Mouse (Mus musculus): ENCODE data around the gene Nppb. TPM values are rescaled to one million over a fixed set of nuclear protein-coding genes. Genes with fewer than 3 reads are reported as not detected.

Gene Nppb
- polyA plus RNA-seq, 1 experiment from 2014 or later: 1.0 TPM

GRCm38 (mm10) chr4:148030506-148030905, 44.9 kb downstream of the Nppb start:
- no peak overlapping the region for H3K4me2 ChIP-seq (ENCODE audit: low read depth, low read length)
- no peak overlapping the region for H3K27ac ChIP-seq (replicated peaks; ENCODE audit: low read depth, low read length)
- no peak overlapping the region for H3K4me3 ChIP-seq (ENCODE audit: low read depth, low read length)
- H3K4me1 ChIP-seq (ENCODE audit: control insufficient read depth, insufficient read depth, low read length): no peaks in the 10 kb centered on the region
- WGBS: 83% methylated on average over 5 of the region's 5 CpGs
- ATAC-seq (replicated peaks; ENCODE audit: insufficient number of reproducible peaks, low FRiP score, low TSS enrichment, low read depth) (no peak), DNase-seq (ENCODE audit: low spot score) (no peak)
- no peaks in the 10 kb centered on the region for H3K9me3 ChIP-seq (replicated peaks; ENCODE audit: control insufficient read depth, low read length)
- H3K9ac ChIP-seq (replicated peaks; ENCODE audit: low read length): no peak overlapping the region
- H3K27me3 ChIP-seq (ENCODE audit: control insufficient read depth, insufficient read depth, low read length): no peaks in the 10 kb centered on the region
- peaks cover 5% of the 10 kb centered on the region for H3K36me3 ChIP-seq (replicated peaks; ENCODE audit: control insufficient read depth, insufficient read depth, low read depth, low read length)

DNA sequence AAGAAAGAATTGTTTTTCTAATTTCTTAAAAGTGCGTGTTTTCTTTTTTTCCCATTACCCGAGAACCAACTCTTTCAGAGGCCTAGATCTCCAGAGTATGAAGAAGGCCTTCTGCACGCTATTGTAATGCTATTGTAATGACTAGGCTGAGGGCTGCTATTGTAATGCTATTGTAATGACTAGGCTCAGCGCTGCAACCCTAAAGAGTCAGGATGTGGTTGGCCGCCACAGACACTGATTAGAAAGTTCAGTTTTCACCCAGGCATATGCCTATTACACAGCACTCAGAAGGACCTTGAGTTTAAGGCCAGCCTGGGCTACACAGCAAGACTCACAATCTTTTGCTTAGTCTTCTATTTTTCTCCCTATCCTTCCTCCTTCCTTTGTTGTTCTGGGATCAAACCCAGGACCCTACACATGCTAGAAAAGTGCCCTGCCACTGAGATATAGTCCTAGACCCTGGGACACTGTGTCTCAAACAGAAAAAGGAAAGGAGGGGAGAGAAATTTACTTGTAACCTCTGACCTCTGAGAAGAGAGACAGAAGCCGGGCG, 48.3 kb downstream of the Nppb start:
- Histone ChIP-seq H3K4me2 (ENCODE audit: low read depth, low read length) (no peak overlapping the region), H3K9me3 (replicated peaks; ENCODE audit: control insufficient read depth, low read length) (no peaks in the 10 kb centered on the region), H3K4me3 (ENCODE audit: low read depth, low read length) (no peak overlapping the region), H3K36me3 (replicated peaks; ENCODE audit: control insufficient read depth, insufficient read depth, low read depth, low read length) (peaks cover 3% of the 10 kb centered on the region; the same call in 1 of the 2 replicates), H3K27me3 (ENCODE audit: control insufficient read depth, insufficient read depth, low read length) (no peaks in the 10 kb centered on the region), H3K9ac (replicated peaks; ENCODE audit: low read length) (no peak overlapping the region), H3K4me1 (ENCODE audit: control insufficient read depth, insufficient read depth, low read length) (no peaks in the 10 kb centered on the region), H3K27ac (replicated peaks; ENCODE audit: low read depth, low read length) (no peak overlapping the region)
- ATAC-seq (replicated peaks; ENCODE audit: insufficient number of reproducible peaks, low FRiP score, low TSS enrichment, low read depth) (no peak), DNase-seq (ENCODE audit: low spot score) (no peak)
- WGBS: 77% methylated on average over 7 of the region's 7 CpGs

DNA sequence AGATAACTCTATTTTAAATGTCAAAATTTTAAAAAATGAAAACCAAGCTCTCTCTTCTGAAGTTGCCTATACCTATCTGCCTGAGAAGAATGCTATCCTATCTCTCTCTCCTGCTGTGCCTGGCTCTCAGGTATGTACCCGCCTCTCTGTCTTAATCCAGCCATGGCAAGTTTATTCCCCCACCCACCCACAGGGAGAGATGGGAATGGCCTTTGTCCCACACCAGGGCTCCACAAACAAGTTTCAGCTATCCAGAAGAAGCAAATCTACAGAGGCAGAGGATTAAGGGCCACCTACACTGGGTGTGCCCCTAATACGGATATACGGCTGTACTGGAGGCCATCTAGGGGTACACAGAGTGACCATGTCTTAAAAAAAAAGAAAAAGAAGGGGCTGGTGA, 49.9 kb downstream of the Nppb start:
- WGBS: 91% methylated on average over 3 of the region's 3 CpGs
- ATAC-seq (replicated peaks; ENCODE audit: insufficient number of reproducible peaks, low FRiP score, low TSS enrichment, low read depth): no peak
- Histone ChIP-seq H3K27ac (replicated peaks; ENCODE audit: low read depth, low read length) (no peak overlapping the region), H3K27me3 (ENCODE audit: control insufficient read depth, insufficient read depth, low read length) (no peaks in the 10 kb centered on the region), H3K4me2 (ENCODE audit: low read depth, low read length) (no peak overlapping the region), H3K4me1 (ENCODE audit: control insufficient read depth, insufficient read depth, low read length) (no peaks in the 10 kb centered on the region), H3K4me3 (ENCODE audit: low read depth, low read length) (no peak overlapping the region), H3K36me3 (replicated peaks; ENCODE audit: control insufficient read depth, insufficient read depth, low read depth, low read length) (no peaks in the 10 kb centered on the region; the same call in 1 of the 2 replicates), H3K9me3 (replicated peaks; ENCODE audit: control insufficient read depth, low read length) (no peaks in the 10 kb centered on the region), H3K9ac (replicated peaks; ENCODE audit: low read length) (no peak overlapping the region)
- no peak for DNase-seq (ENCODE audit: low spot score)

Other genes with a start within 250 kb of the Nppb start
- 10.6 and 11.0 TPM in 2 replicates for gene Zfp984, start 176.0 kb upstream of the Nppb start, polyA plus RNA-seq (2014; fragmentation: Nextera tagmentation; extraction: Ambion mirVana)
- 5.0 and 6.1 TPM in 2 replicates for gene Zfp933, start 137.4 kb upstream of the Nppb start, polyA plus RNA-seq (2014; fragmentation: Nextera tagmentation; extraction: Ambion mirVana)
- gene Miip, start 117.0 kb upstream of the Nppb start, polyA plus RNA-seq (2014; fragmentation: Nextera tagmentation; extraction: Ambion mirVana): 27.6 and 30.0 TPM in 2 replicates
- 14.7 and 15.6 TPM in 2 replicates for gene Fv1, start 116.8 kb upstream of the Nppb start, polyA plus RNA-seq (2014; fragmentation: Nextera tagmentation; extraction: Ambion mirVana)
- gene Mfn2, start 81.1 kb upstream of the Nppb start, polyA plus RNA-seq (2014; fragmentation: Nextera tagmentation; extraction: Ambion mirVana): 23.1 and 28.0 TPM in 2 replicates
- 32.7 and 36.4 TPM in 2 replicates for gene Plod1, start 49.0 kb upstream of the Nppb start, polyA plus RNA-seq (2014; fragmentation: Nextera tagmentation; extraction: Ambion mirVana)
- gene 2510039O18Rik, start 44.9 kb upstream of the Nppb start, polyA plus RNA-seq (2014; fragmentation: Nextera tagmentation; extraction: Ambion mirVana): 14.5 and 15.9 TPM in 2 replicates
- 1.9 and 19.5 TPM in 2 replicates for gene Nppa, start 14.9 kb downstream of the Nppb start, polyA plus RNA-seq (2014; fragmentation: Nextera tagmentation; extraction: Ambion mirVana)
- 8.9 and 9.8 TPM in 2 replicates for gene Clcn6, start 53.0 kb downstream of the Nppb start, polyA plus RNA-seq (2014; fragmentation: Nextera tagmentation; extraction: Ambion mirVana)
- 13.5 and 14.1 TPM in 2 replicates for gene Mthfr, start 53.3 kb downstream of the Nppb start, polyA plus RNA-seq (2014; fragmentation: Nextera tagmentation; extraction: Ambion mirVana)
- 7.0 and 10.3 TPM in 2 replicates for gene Agtrap, start 102.2 kb downstream of the Nppb start, polyA plus RNA-seq (2014; fragmentation: Nextera tagmentation; extraction: Ambion mirVana)
- 75.3 and 83.4 TPM in 2 replicates for gene Mad2l2, start 144.6 kb downstream of the Nppb start, polyA plus RNA-seq (2014; fragmentation: Nextera tagmentation; extraction: Ambion mirVana)
- gene Draxin, start 144.9 kb downstream of the Nppb start, polyA plus RNA-seq (2014; fragmentation: Nextera tagmentation; extraction: Ambion mirVana): 1.2 and 2.2 TPM in 2 replicates
- 9.8 and 11.3 TPM in 2 replicates for gene Fbxo6, start 166.4 kb downstream of the Nppb start, polyA plus RNA-seq (2014; fragmentation: Nextera tagmentation; extraction: Ambion mirVana)
- 24.0 and 25.1 TPM in 2 replicates for gene Fbxo44, start 174.7 kb downstream of the Nppb start, polyA plus RNA-seq (2014; fragmentation: Nextera tagmentation; extraction: Ambion mirVana)
- gene Fbxo2, start 174.8 kb downstream of the Nppb start, polyA plus RNA-seq (2014; fragmentation: Nextera tagmentation; extraction: Ambion mirVana): 1.5 and 1.9 TPM in 2 replicates

All from embryonic facial prominence, embryonic 11.5 days (tissue).